Mouse (Mus musculus) testis, adult 2 months (tissue): Measurements from ENCODE around the gene Mrps27. TPM values are rescaled to one million over a fixed set of nuclear protein-coding genes. Genes with fewer than 3 reads are reported as not detected.

Experiments used
- H3K27ac ChIP-seq: fragments of 200-500 bp; 2 replicates; pipeline ENCODE4 v1.5.1; 2012; ENCODE audit warnings: low read depth, low read length; ENCODE audit not compliant: control insufficient read depth, insufficient read depth
- H3K27me3 ChIP-seq: fragments of 200-500 bp; 2 replicates; pipeline ENCODE4 v1.6.1; 2012; ENCODE audit warnings: mild to moderate bottlenecking, low read length, moderate library complexity; ENCODE audit not compliant: control insufficient read depth, insufficient read depth
- H3K36me3 ChIP-seq: fragments of 200-500 bp; 2 replicates; pipeline ENCODE4 v1.6.1; 2012; ENCODE audit warnings: mild to moderate bottlenecking, low read length; ENCODE audit not compliant: control insufficient read depth, insufficient read depth
- H3K4me1 ChIP-seq: fragments of 200-500 bp; 2 replicates; pipeline ENCODE4 v1.6.1; 2012; ENCODE audit warnings: low read length; ENCODE audit not compliant: control insufficient read depth, insufficient read depth
- H3K4me3 ChIP-seq: fragments of 200-500 bp; 2 replicates; pipeline ENCODE4 v1.5.1; 2012; ENCODE audit warnings: low read depth, mild to moderate bottlenecking, low read length, moderate library complexity, mixed read lengths; ENCODE audit not compliant: control insufficient read depth
- CTCF ChIP-seq: fragments of 200-500 bp; IDR thresholded peaks from 2 replicates; pipeline ENCODE4 v1.5.1; 2012; ENCODE audit warnings: low read depth, mild to moderate bottlenecking, inconsistent platforms, low read length, moderate library complexity; ENCODE audit not compliant: control insufficient read depth, insufficient read depth, insufficient replicate concordance
- POLR2A ChIP-seq: fragments of 200-500 bp; IDR thresholded peaks from 2 replicates; pipeline ENCODE4 v1.6.1; 2012; ENCODE audit warnings: low read depth, mild to moderate bottlenecking, inconsistent platforms, low read length, moderate library complexity; ENCODE audit not compliant: control insufficient read depth
- polyA plus RNA-seq: library from polyadenylated mRNA; depleted of rRNA; stranded (reverse); fragments of >200 nt; gene quantifications from 2 replicates; pipeline ENCODE4 v1.2.3, GENCODE M21; 2012

The Mrps27 gene
- polyA plus RNA-seq, 1 experiment: 8.5 TPM

- no peak for TF ChIP-seq POLR2A
- TF ChIP-seq CTCF: no peak
- Histone ChIP-seq H3K27me3 (no peaks in the 10 kb centered on the region), H3K4me3 (no peak overlapping the region), H3K4me1 (no peaks in the 10 kb centered on the region; the same call in 1 of the 2 replicates), H3K36me3 (no peaks in the 10 kb centered on the region; the same call in 1 of the 2 replicates), H3K27ac (no peak overlapping the region)
These were observed 6.6 kb downstream of the Mrps27 start for GRCm38 (mm10) chr13:99351186-99351585.

GRCm38 (mm10) chr13:99351596-99351995 is 7.0 kb downstream of the Mrps27 start:
- Histone ChIP-seq H3K36me3 (no peaks in the 10 kb centered on the region; the same call in 1 of the 2 replicates), H3K4me3 (no peak overlapping the region), H3K27ac (no peak overlapping the region), H3K4me1 (no peaks in the 10 kb centered on the region; the same call in 1 of the 2 replicates), H3K27me3 (no peaks in the 10 kb centered on the region)
- TF ChIP-seq POLR2A (no peak), CTCF (no peak)

GRCm38 (mm10) chr13:99352758-99353489 is 8.3 kb downstream of the Mrps27 start:
- no peaks in the 10 kb centered on the region; the same call in 1 of the 2 replicates for H3K4me1 ChIP-seq
- TF ChIP-seq POLR2A (peak; percentile 49; the same call in 1 of the 2 replicates), CTCF (peak; percentile 99)
- no peaks in the 10 kb centered on the region; the same call in 1 of the 2 replicates for H3K36me3 ChIP-seq
- H3K27ac ChIP-seq: peak overlapping the region; percentile 82
- H3K27me3 ChIP-seq: no peaks in the 10 kb centered on the region
- H3K4me3 ChIP-seq: peak overlapping the region; percentile 74

- Histone ChIP-seq H3K27me3 (no peaks in the 10 kb centered on the region), H3K4me1 (no peaks in the 10 kb centered on the region; the same call in 1 of the 2 replicates), H3K36me3 (no peaks in the 10 kb centered on the region; the same call in 1 of the 2 replicates), H3K4me3 (peak overlapping the region; percentile 74), H3K27ac (peak overlapping the region; percentile 82)
- TF ChIP-seq POLR2A (no peak), CTCF (no peak)
These were observed 8.9 kb downstream of the Mrps27 start for GRCm38 (mm10) chr13:99353490-99353851.

- H3K4me1 ChIP-seq: no peaks in the 10 kb centered on the region; the same call in 1 of the 2 replicates
- H3K36me3 ChIP-seq: no peaks in the 10 kb centered on the region; the same call in 1 of the 2 replicates
- H3K27me3 ChIP-seq: no peaks in the 10 kb centered on the region
- no peak overlapping the region for H3K4me3 ChIP-seq
- TF ChIP-seq POLR2A: no peak
- TF ChIP-seq CTCF: no peak
- no peak overlapping the region for H3K27ac ChIP-seq
These were observed 10.5 kb downstream of the Mrps27 start for GRCm38 (mm10) chr13:99355072-99355471.

- H3K4me1 ChIP-seq: no peaks in the 10 kb centered on the region; the same call in 1 of the 2 replicates
- H3K4me3 ChIP-seq: no peak overlapping the region
- H3K27ac ChIP-seq: no peak overlapping the region
- TF ChIP-seq CTCF (no peak), POLR2A (no peak)
- H3K36me3 ChIP-seq: no peaks in the 10 kb centered on the region; the same call in 1 of the 2 replicates
- no peaks in the 10 kb centered on the region for H3K27me3 ChIP-seq
These were observed 11.3 kb downstream of the Mrps27 start for GRCm38 (mm10) chr13:99355861-99356260.

- H3K4me3 ChIP-seq: no peak overlapping the region
- H3K27me3 ChIP-seq: no peaks in the 10 kb centered on the region
- no peak overlapping the region for H3K27ac ChIP-seq
- TF ChIP-seq CTCF (no peak), POLR2A (no peak)
- no peaks in the 10 kb centered on the region; the same call in 1 of the 2 replicates for H3K4me1 ChIP-seq
- no peaks in the 10 kb centered on the region for H3K36me3 ChIP-seq
These were observed 12.1 kb downstream of the Mrps27 start for GRCm38 (mm10) chr13:99356428-99357265.
